Mouse (Mus musculus): ENCODE data around the gene Ncor1.

- TF ChIP-seq CTCF (IDR thresholded peaks at IDR 0.05; ENCODE audit: low read depth) (no peak), EP300 (IDR thresholded peaks at IDR 0.05; ENCODE audit: low read depth) (no peak)
Observed at GRCm38 (mm10) chr11:62287700-62288099, 170.6 kb downstream of the Ncor1 start.
